Mouse (Mus musculus): Measurements from ENCODE around the gene Rad51b.

Rad51b gene

GRCm38 (mm10) chr12:79490626-79491025 is 193.5 kb downstream of the Rad51b start:
- in situ Hi-C loops (cut with MboI, MseI) = no loop called here

GRCm38 (mm10) chr12:79492175-79492574 is 195.1 kb downstream of the Rad51b start:
- in situ Hi-C loops (cut with MboI, MseI) = no loop called here

DNA sequence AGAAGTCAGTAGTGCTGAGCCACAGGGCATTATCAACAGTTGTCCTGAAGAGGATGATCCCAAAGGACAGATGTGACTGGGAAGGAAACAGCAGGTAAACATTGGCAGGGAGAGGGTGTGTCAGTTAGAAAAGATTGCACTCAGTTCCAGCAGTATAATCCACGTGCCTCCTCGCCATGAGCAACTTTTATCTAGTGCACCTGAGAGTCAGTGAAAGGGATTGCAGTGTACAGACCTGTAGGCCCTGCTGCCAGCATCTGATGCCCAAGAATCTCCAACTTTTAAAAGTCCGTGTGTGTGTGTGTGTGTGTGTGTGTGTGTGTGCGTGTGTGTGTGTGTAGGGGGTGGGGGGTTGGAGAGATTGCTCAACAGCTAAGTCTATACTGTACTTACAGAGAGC is 195.5 kb downstream of the Rad51b start:
- in situ Hi-C loops (cut with MboI, MseI) = no loop called here

GRCm38 (mm10) chr12:79493481-79493880 is 196.4 kb downstream of the Rad51b start:
- in situ Hi-C loops (cut with MboI, MseI) = no loop called here

DNA sequence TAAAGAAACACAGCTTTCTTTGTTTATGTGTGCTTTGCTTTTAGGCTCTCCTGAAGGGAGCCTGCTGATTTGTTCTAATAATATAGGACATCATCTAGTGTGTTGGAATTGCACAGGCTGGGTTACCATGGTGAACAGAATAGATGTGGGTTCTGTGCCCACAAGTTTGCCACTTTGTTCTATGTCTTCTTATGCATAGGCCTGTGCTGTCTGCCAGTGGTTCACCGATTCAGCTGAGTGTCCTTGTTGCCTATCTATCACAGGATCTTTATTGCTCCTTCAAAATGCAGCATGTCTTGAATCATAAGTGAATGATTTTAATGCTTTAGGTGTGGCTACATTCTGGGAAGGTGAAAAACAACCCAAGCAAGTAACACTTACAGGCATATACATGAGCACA is 201.2 kb downstream of the Rad51b start:
- in situ Hi-C loops (cut with MboI, MseI) = no loop called here

- in situ Hi-C loops (cut with MboI, MseI) = no loop called here
Measured at GRCm38 (mm10) chr12:79499809-79500208, 202.7 kb downstream of the Rad51b start.

DNA sequence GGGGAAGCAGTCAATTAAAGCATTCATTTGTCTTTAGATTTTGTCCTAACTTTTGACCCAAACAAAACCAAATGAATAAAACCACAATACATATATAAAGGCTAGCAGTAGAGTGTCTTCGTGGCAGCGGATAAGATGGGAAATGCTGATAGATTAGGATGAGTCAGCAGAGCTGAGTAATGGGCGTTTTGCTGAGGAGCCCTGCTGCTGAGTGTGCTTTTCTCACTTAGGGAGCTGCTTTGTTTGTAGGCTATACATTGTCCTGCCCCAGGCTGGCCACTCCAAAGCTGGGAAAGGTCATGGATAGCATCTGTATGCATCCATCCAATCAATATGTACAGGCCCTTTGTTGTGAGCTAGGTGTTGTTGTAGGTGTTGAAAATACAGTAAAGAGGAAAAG is 204.8 kb downstream of the Rad51b start:
- in situ Hi-C loops (cut with MboI, MseI) = no loop called here

DNA sequence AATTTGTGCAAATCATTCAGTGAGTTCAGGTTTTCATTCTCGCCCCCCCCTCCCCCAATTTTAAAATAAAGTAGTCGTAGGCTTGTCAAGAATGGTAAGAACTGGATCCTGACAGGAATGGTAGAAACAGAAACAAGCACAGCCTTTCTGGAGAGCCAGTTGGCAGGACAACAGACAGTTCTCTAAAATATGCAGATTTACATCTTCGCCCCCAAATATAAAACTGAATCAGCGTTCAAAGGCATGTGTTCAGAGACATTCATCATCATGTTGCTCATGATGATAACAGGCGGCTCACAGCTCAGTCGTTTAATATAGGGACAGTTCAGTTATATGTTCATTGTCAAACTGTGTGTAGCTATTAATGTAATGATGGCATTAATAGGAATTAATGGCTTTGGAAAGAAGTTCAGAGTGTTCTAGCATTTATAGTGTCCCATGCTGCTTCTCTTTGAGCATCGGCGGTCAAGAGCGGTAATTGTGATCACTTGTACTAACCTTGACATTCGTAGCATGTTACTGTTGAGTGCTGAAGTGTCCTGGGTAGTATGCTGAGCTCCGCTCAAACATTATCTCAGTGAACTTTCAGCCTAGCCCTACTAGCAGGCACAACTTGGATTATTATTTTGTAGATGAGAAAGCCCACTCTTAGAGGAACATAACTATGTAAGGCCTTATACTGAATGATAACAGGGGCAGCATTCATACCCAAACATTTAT is 205.9 kb downstream of the Rad51b start:
- in situ Hi-C loops (cut with MboI, MseI) = no loop called here

DNA sequence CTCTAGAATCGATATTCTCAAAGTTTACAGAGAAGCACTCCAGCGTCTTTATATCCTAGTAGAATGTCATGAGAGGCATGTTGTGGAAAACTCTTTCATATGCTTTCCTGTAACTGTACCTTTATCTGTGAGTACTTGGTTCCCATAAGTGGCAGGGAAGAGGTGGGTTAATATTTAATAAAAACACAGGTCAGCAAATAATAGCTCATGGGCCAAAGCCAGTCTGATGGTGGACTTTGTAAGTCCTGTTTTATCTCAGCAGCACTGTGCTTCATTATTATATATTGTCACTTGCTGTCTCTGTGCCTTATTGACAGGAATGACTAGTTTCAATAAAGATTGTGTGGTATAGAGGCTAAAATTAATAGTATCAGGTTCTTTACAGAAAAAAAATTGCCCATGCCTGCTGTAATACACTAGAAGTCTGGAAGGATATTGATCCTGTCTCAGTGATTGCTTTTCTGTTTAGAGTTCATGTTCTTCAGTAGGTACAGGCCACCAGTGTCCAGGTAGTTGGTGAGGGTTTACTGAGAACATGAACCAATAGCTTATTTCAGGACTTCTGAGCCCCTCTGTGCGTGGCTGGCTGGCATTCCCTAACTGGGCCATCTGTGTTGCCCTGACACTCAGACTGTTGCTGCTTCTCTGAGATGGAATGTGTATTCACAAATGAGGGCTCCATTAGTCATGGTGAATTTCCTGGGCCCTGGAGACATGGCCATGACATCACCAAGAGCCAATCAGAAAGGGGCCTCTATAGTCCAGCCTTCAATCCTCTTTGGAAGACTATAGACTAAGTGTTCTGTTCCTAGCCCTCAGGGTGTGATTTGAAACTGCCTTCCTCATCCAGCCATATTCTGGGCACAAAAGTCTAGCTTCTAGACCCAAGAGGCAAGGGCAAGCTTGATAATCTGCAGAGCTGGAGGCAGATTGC is 206.8 kb downstream of the Rad51b start:
- in situ Hi-C loops (cut with MboI, MseI) = no loop called here

DNA sequence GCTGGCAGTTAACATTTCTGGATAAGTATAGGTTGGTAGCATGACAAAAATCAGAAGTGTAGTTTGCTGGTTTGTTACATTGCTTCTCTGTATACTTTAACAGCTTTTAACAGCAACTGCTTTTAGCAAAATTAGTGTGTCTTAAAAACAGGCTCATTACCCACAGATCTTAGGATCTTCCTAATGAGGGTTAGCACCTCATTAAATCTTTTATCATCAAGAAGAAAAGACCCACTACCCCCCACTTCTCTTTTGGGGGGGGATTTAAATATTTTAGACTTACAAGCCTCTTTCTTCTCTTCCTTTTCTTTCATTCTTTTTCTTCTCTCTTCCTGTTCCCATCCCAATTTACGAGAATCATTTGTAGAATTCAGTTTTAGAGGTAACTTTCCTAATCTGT is 207.6 kb downstream of the Rad51b start:
- in situ Hi-C loops (cut with MboI, MseI) = no loop called here

DNA sequence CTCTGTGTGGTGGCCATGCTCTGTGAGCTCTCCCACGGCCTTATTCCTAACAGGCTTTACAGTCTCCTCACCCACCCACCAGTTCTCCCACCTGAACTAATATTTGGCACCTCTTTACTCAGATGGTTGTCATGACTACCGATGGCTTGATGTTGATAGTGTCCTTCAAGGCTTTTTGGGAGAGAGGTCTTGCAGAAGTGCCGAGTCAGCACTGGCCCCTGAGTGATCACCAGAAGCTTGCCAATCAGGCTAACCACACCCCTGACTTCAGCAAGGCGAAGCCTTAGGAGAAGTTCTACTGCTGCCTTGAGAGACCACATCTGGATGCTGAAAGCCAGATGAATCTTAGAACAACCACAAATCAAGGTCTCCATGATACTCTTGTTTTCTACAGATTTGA is 209.3 kb downstream of the Rad51b start:
- in situ Hi-C loops (cut with MboI, MseI) = no loop called here

DNA sequence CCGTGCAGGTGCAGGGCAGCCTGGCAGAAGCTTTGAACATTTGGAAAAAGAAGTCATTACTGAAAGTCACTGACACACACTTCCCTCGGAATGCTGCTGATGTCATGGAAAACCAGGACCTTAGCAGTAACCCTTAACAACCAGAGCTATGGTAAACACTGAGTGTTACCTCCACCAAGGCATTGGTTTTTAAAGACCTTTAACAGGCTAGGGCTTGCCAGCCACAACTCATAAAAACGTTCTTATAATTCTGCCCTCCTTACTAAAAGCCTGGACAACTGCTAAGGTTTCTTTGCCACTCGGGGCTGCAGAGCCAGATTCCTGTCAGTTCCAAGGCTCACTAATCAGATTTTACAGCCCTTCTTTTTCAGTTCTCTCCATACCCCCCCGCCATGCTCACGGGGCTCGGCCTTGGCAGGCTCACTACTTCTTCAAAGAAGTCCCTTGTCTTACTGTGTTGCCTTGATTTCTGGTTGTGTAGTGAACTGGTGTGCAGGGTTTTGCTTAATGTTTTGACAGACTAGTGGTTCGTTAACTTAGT is 210.1 kb downstream of the Rad51b start:
- in situ Hi-C loops (cut with MboI, MseI) = no loop called here

DNA sequence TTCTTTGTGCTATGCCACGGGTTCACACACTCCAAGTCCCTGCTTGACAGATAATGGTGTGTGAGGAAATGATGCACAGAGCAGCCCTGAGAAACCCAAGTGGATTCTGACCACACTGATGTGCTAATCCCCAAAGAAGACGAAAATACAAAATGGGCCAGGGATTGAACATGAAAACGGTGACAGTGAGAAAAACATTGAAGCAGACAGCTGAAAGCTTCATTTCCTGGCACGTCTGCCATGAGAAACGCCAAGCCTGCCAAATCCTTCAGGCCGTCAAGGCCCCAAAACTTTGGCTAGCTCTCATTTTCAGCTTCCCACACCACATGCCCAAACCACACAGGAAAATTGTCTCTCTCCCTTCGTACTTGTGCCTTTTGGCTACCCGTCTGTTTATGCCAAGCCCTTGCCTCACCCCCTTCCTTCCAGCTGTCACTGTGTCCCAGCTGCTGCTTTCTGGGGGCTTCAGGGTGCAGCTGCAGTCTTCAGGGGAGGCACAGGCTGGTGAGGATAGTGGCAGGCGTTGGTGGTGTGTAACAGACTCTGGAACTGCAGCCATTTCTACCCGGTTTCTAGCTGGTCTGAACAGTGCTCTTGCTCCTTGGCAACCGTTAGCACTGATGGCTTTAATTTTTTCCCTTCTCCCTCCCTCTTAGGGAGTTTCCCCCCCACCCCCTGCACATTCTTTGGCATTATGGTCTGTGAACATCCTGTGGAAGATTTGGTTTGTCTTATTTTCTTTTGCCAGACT is 214.5 kb downstream of the Rad51b start:
- in situ Hi-C loops (cut with MboI, MseI) = no loop called here

DNA sequence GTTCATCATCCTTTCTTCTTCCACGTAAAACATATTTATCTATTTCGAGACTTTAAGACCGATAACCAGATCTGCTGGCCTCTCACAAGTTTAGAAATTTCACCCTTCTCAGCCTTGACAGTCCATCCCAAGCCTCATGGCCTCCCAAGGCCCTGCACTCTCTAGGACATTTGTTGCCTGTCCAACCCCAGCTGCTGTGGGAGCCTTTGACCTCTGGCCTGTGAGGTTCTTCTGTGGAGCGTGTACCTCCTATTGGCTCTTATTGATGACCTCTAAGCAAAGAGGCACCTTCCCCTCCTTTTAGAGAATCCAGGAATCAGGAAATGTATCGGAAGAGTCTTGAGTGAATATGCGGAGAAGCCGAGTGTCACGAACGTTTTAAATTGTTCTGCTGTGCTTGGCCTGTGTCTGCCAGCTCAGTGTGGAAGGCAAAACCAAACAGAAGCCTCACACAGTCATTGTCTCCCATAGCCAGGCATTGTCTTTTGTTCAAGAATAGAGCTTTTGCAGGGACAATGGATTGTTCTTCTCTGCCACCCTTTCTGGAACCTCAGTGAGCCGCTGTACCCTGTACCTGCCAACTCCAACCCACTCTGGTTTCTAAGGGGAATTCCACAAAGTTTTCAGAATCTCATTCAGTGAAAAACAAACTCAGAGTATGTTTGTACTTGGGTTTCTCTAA is 215.3 kb downstream of the Rad51b start:
- in situ Hi-C loops (cut with MboI, MseI) = no loop called here

DNA sequence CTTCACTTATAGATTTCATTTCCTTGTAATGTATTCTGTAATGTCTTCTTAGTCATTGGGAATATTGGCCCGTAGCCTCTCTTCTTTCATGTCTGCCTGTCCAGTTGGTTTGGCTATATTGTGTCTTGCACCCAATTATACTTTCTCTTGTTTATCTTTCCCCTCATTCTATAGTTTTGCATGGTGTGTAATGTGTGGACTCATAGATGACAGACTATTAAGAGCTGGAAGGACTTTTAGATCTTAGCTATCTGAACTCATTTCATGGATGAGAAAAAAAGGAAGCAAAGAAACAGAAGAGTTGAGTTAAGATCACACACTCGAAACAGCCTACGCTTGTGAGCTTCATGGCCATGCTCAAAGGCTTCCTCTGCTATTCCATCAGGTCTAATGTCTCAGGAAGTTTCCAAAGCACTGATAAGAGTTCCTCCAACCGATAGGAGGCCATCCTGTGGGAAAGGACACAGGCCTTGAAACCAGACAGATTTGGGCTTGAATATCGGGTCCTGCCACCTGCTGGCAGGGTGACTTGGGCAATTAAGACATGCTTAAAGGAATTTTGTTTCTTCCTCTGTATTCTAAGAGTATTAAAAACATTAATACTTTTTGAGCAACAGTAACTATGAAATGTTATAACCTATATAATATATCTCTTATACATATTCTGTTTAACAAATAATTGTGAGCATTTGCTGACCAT is 216.1 kb downstream of the Rad51b start:
- in situ Hi-C loops (cut with MboI, MseI) = no loop called here

DNA sequence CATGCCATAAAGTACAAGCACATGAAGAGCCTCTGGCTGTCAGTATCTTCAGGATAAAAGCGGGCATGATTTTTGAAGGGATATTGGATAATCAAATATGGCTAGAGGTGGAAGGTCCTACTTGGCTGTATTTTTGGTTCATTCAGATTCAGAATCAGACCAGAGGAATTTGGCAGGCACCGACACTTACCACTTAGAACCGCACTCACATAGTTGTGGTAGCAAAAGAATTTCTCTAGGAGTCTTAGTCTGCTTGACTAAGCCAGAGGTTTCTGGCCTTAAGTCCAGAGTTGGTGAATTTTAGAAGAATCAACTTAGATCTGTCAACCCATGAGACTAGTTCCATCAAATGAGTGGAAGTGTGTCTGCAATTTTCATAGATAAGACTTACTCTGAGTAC is 217.6 kb downstream of the Rad51b start:
- in situ Hi-C loops (cut with MboI, MseI) = no loop called here

DNA sequence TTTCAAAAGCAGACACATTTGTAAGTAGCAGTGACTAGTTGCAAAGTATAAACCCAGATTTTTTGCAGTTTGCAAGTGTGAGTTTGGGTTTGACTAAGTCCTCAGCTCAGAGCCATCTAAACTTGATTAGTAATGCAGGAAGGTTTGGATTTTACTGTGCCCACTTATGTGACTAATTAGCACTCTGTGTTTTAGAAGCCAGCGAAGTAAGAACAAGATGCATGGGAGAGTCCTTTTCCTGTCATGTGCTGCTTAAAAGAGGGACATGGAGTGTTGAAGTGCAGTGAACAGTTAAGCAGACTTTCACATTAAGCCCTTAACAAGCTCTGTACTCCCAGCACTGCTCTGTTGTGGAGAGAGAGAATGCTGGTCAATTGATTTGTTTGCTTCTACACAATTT is 225.3 kb downstream of the Rad51b start:
- in situ Hi-C loops (cut with MboI, MseI) = no loop called here

GRCm38 (mm10) chr12:79524941-79525871 is 228.1 kb downstream of the Rad51b start:
- in situ Hi-C loops (cut with MboI, MseI) = no loop called here

GRCm38 (mm10) chr12:79525872-79526271 is 228.8 kb downstream of the Rad51b start:
- in situ Hi-C loops (cut with MboI, MseI) = no loop called here

DNA sequence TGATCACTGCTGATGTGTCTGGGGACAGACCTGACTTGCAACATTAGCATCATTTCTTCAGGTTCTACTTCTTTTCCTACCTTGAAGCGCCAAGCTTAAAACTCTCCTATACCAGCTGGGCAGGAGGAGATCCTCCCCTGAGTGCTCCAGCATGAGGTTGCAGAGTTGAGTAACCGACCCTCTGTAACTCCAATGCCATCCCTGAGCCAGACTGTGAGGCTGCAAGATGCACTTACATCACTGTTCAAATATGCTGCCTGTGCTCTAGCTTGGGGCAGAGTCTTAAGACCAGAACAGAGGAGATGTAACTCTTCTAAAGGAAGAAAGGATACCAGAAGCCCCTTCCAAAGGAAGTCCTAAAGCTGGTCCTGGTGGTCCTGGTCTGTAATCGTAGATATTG is 230.1 kb downstream of the Rad51b start:
- in situ Hi-C loops (cut with MboI, MseI) = no loop called here

All from T-helper 2 cell (primary cell).